Mouse (Mus musculus): ENCODE measurements at regions not wholly inside any gene's neighbourhood (a gene's known extent, or its start where the extent isn't known, plus 50 kb on each side); places are given as distances from the start of the nearest gene placed in this dataset.
"Not testable (repeated sequence)": the region's sequence is repeated elsewhere in the genome, so short reads cannot be mapped to it uniquely, and the experiment has no call there.

DNA sequence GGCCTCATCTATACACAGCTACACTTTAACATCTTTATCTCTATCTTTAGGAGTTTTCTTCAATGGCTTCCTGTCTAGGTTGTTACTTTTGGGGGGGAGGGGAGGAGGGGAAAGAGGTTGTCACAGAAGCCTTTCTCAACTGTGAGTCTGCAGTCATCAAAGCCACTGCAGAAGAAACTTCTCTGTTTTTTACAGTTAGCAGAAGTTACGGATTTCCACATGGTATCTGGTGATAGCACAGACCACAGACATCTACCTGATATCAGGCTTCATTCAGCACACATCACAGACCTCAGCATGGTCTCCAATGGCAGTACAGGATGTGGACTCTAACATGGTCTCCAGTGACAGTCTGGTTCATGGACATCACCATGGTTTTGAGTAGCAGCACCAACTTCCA is 234.8 kb upstream of the Adarb2 start:
- Histone ChIP-seq H3K9ac (ENCODE audit: insufficient read depth, low read depth, low read length, poor library complexity, severe bottlenecking) (no peak overlapping the region), H3K4me3 (ENCODE audit: insufficient read depth in 1 of 2, low read depth in 1 of 2, low read length in 2 of 2, poor library complexity in 1 of 2, severe bottlenecking in 1 of 2) (no peak overlapping the region), H3K4me1 (ENCODE audit: control insufficient read depth in 2 of 2, insufficient read depth in 2 of 2, low read length in 2 of 2, poor library complexity in 1 of 2) (no peaks in the 10 kb centered on the region), H3K27ac (ENCODE audit: insufficient read depth, low read depth, low read length, poor library complexity, severe bottlenecking) (no peak overlapping the region), H3K36me3 (ENCODE audit: control insufficient read depth, insufficient read depth, low read length, poor library complexity, severe bottlenecking) (no peaks in the 10 kb centered on the region), H3K9me3 (ENCODE audit: control insufficient read depth, insufficient read depth, low read depth, low read length) (no peaks in the 10 kb centered on the region)
- DNase-seq (ENCODE audit: low read depth, low spot score), result no peak
- in situ Hi-C loops (cut with MboI; ENCODE audit: low sequenced_read_pairs in 2 of 2, unreplicated experiment in 2 of 2), result no loop called here
- TF ChIP-seq ZC3H11A (IDR thresholded peaks at IDR 0.05; ENCODE audit: borderline replicate concordance, low read depth, low read length) (no peak), HCFC1 (IDR thresholded peaks at IDR 0.05; ENCODE audit: borderline replicate concordance, insufficient read depth, low read length) (no peak), CHD2 (IDR thresholded peaks at IDR 0.05; ENCODE audit: low read depth, low read length) (no peak), ZNF384 (IDR thresholded peaks at IDR 0.05; ENCODE audit: low read depth, low read length) (no peak), MAFK (IDR thresholded peaks at IDR 0.05; ENCODE audit: insufficient read depth, low read depth, low read length) (no peak)

- TF ChIP-seq HCFC1 (IDR thresholded peaks at IDR 0.05; ENCODE audit: borderline replicate concordance, insufficient read depth, low read length), result no peak
- TF ChIP-seq ZC3H11A (IDR thresholded peaks at IDR 0.05; ENCODE audit: borderline replicate concordance, low read depth, low read length), result no peak
- no peak for TF ChIP-seq ZNF384 (IDR thresholded peaks at IDR 0.05; ENCODE audit: low read depth, low read length)
- no peak for TF ChIP-seq CHD2 (IDR thresholded peaks at IDR 0.05; ENCODE audit: low read depth, low read length)
- TF ChIP-seq MAFK (IDR thresholded peaks at IDR 0.05; ENCODE audit: insufficient read depth, low read depth, low read length), result no peak
- Histone ChIP-seq H3K36me3 (ENCODE audit: control insufficient read depth, insufficient read depth, low read length, poor library complexity, severe bottlenecking) (no peaks in the 10 kb centered on the region), H3K4me1 (ENCODE audit: control insufficient read depth in 2 of 2, insufficient read depth in 2 of 2, low read length in 2 of 2, poor library complexity in 1 of 2) (no peaks in the 10 kb centered on the region), H3K9ac (ENCODE audit: insufficient read depth, low read depth, low read length, poor library complexity, severe bottlenecking) (no peak overlapping the region), H3K27ac (ENCODE audit: insufficient read depth, low read depth, low read length, poor library complexity, severe bottlenecking) (no peak overlapping the region), H3K9me3 (ENCODE audit: control insufficient read depth, insufficient read depth, low read depth, low read length) (no peaks in the 10 kb centered on the region), H3K4me3 (ENCODE audit: insufficient read depth in 1 of 2, low read depth in 1 of 2, low read length in 2 of 2, poor library complexity in 1 of 2, severe bottlenecking in 1 of 2) (no peak overlapping the region)
- in situ Hi-C loops (cut with MboI; ENCODE audit: low sequenced_read_pairs in 2 of 2, unreplicated experiment in 2 of 2), result no loop called here
- DNase-seq (ENCODE audit: low read depth, low spot score), result no peak
Observed at GRCm38 (mm10) chr13:7994198-7994597, 208.5 kb upstream of the Adarb2 start.

DNA sequence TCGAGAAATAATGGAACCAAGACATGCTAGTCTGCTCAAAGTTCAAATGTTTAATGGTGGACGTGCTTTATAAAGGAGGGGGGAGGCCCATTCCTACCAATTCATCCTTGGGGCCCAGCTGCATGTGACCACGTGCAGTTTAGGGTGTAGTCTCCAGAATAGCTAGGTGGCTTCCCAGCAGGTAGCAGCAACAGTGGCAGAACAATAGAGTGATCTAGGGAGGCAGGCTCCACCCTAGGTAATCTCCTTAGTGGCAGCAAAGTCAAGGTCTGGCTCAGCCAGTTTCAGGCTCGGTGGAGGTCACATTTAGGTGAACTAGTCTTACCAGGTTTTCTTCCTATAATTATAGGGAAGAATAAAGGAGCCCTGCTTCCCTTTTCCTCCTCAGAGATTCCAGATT is 172.6 kb upstream of the Adarb2 start:
- in situ Hi-C loops (cut with MboI; ENCODE audit: low sequenced_read_pairs in 2 of 2, unreplicated experiment in 2 of 2), result not testable (repeated sequence)

DNA sequence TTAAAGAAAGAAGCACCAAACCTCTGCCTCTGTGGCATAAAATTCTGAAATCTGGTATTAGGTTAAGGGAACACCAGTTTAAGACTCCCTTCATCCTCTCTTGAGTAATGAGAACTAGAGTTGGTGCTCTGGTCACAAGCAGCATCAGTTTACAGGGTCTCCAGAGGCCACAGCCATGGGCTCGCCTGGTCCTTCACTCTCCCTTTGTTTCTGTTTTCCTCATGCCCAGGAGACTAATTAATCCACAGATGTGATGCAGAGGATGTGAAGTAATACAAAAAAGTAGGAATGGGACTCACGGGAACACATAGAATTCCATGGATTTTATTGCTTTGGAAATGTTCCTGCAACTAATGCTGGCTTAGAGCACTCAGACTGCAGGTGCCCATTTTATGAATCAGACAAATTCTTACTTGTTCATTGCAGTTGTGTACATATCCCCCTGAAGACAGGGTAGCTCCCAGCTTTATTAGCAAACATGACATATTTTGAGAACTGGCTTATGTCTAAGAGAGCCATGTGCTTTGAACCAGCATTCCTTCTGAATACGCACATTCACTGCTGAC is 151.7 kb upstream of the Adarb2 start:
- H3K4me1 ChIP-seq (ENCODE audit: control insufficient read depth in 2 of 2, insufficient read depth in 2 of 2, low read length in 2 of 2, poor library complexity in 1 of 2), result no peaks in the 10 kb centered on the region
- in situ Hi-C loops (cut with MboI; ENCODE audit: low sequenced_read_pairs in 2 of 2, unreplicated experiment in 2 of 2), result no loop called here

More for the DNA sequence above, 172.6 kb upstream of the Adarb2 start:
- H3K9me3 ChIP-seq (ENCODE audit: control insufficient read depth, insufficient read depth, low read depth, low read length); H3K27ac ChIP-seq (ENCODE audit: insufficient read depth, low read depth, low read length, poor library complexity, severe bottlenecking); DNase-seq (ENCODE audit: low read depth, low spot score); H3K9ac ChIP-seq (ENCODE audit: insufficient read depth, low read depth, low read length, poor library complexity, severe bottlenecking); H3K36me3 ChIP-seq (ENCODE audit: control insufficient read depth, insufficient read depth, low read length, poor library complexity, severe bottlenecking); H3K4me3 ChIP-seq (ENCODE audit: insufficient read depth in 1 of 2, low read depth in 1 of 2, low read length in 2 of 2, poor library complexity in 1 of 2, severe bottlenecking in 1 of 2); H3K4me1 ChIP-seq (ENCODE audit: control insufficient read depth in 2 of 2, insufficient read depth in 2 of 2, low read length in 2 of 2, poor library complexity in 1 of 2): not testable (repeated sequence)

More for the DNA sequence above, 151.7 kb upstream of the Adarb2 start:
- Histone ChIP-seq H3K9ac (ENCODE audit: insufficient read depth, low read depth, low read length, poor library complexity, severe bottlenecking) (no peak overlapping the region), H3K9me3 (ENCODE audit: control insufficient read depth, insufficient read depth, low read depth, low read length) (no peaks in the 10 kb centered on the region), H3K36me3 (ENCODE audit: control insufficient read depth, insufficient read depth, low read length, poor library complexity, severe bottlenecking) (no peaks in the 10 kb centered on the region), H3K27ac (ENCODE audit: insufficient read depth, low read depth, low read length, poor library complexity, severe bottlenecking) (no peak overlapping the region), H3K4me3 (ENCODE audit: insufficient read depth in 1 of 2, low read depth in 1 of 2, low read length in 2 of 2, poor library complexity in 1 of 2, severe bottlenecking in 1 of 2) (no peak overlapping the region)
- DNase-seq (ENCODE audit: low read depth, low spot score), result no peak
- TF ChIP-seq ZNF384 (IDR thresholded peaks at IDR 0.05; ENCODE audit: low read depth, low read length), result no peak
- no peak for TF ChIP-seq ZC3H11A (IDR thresholded peaks at IDR 0.05; ENCODE audit: borderline replicate concordance, low read depth, low read length)
- TF ChIP-seq CHD2 (IDR thresholded peaks at IDR 0.05; ENCODE audit: low read depth, low read length), result no peak
- TF ChIP-seq MAFK (IDR thresholded peaks at IDR 0.05; ENCODE audit: insufficient read depth, low read depth, low read length), result no peak
- no peak for TF ChIP-seq HCFC1 (IDR thresholded peaks at IDR 0.05; ENCODE audit: borderline replicate concordance, insufficient read depth, low read length)

All from ES-E14 (cell line).